Mouse (Mus musculus) cerebellum, adult 9-11 months (tissue): ENCODE measurements around the gene 1700021F05Rik.

Experiments used
- DNase-seq: peaks from one replicate; pipeline ENCODE4 v3.0.0; 2022

Gene 1700021F05Rik

GRCm38 (mm10) chr10:43540442-43541152, at the start of gene 1700021F05Rik:
TSS of gene 1700021F05Rik (minus strand) at chr10:43540994.
- DNase-seq: peak; percentile 96

- no peak for DNase-seq
These were observed 47.8 kb upstream of the 1700021F05Rik start for GRCm38 (mm10) chr10:43588470-43589177.

GRCm38 (mm10) chr10:43584538-43584937, 43.7 kb upstream of the 1700021F05Rik start:
- no peak for DNase-seq

- no peak for DNase-seq
These were observed 40.5 kb upstream of the 1700021F05Rik start for GRCm38 (mm10) chr10:43581260-43581659.

GRCm38 (mm10) chr10:43580649-43581078, 39.9 kb upstream of the 1700021F05Rik start:
- no peak for DNase-seq

GRCm38 (mm10) chr10:43579381-43580261, 38.8 kb upstream of the 1700021F05Rik start:
- no peak for DNase-seq

GRCm38 (mm10) chr10:43578754-43579380, 38.1 kb upstream of the 1700021F05Rik start:
- no peak for DNase-seq

GRCm38 (mm10) chr10:43578366-43578753, 37.6 kb upstream of the 1700021F05Rik start:
- DNase-seq: no peak

- no peak for DNase-seq
These were observed 37.2 kb upstream of the 1700021F05Rik start, which contains the start of gene Cd24a for GRCm38 (mm10) chr10:43577997-43578331. TSS of gene Cd24a (plus strand) at chr10:43578284.

- DNase-seq: no peak
These were observed 36.7 kb upstream of the 1700021F05Rik start for GRCm38 (mm10) chr10:43577299-43577996.

- DNase-seq: peak; percentile 27
These were observed 34.2 kb upstream of the 1700021F05Rik start for GRCm38 (mm10) chr10:43574956-43575355.

- DNase-seq: no peak
These were observed 33.6 kb upstream of the 1700021F05Rik start for GRCm38 (mm10) chr10:43574352-43574751.

- DNase-seq: no peak
These were observed 20.5 kb upstream of the 1700021F05Rik start for GRCm38 (mm10) chr10:43561311-43561710.

GRCm38 (mm10) chr10:43560765-43561164, 20.0 kb upstream of the 1700021F05Rik start:
- DNase-seq: no peak

GRCm38 (mm10) chr10:43559313-43559712, 18.5 kb upstream of the 1700021F05Rik start:
- DNase-seq: no peak

GRCm38 (mm10) chr10:43557630-43558165, 16.9 kb upstream of the 1700021F05Rik start:
- no peak for DNase-seq

GRCm38 (mm10) chr10:43551388-43551787, 10.6 kb upstream of the 1700021F05Rik start:
- DNase-seq: no peak

- no peak for DNase-seq
These were observed 10.1 kb upstream of the 1700021F05Rik start for GRCm38 (mm10) chr10:43550923-43551322.

- no peak for DNase-seq
These were observed 8.6 kb upstream of the 1700021F05Rik start for GRCm38 (mm10) chr10:43549411-43549810.

GRCm38 (mm10) chr10:43541153-43541544, 355 bp upstream of the 1700021F05Rik start:
- no peak for DNase-seq

- DNase-seq: peak; percentile 24
These were observed 966 bp downstream of the 1700021F05Rik start for GRCm38 (mm10) chr10:43539746-43540310.
